Mouse (Mus musculus): ENCODE data around the gene Alg1.

GRCm38 (mm10) chr16:5203668-5204433 lies 29.6 kb upstream of the Alg1 start, which contains the start of gene Nagpa:
- no peak; the same call in 1 of the 2 replicates for TF ChIP-seq POLR2A (IDR thresholded peaks at IDR 0.05; ENCODE audit: insufficient read depth, low read depth, low read length)
- TF ChIP-seq CTCF (IDR thresholded peaks at IDR 0.05; ENCODE audit: insufficient read depth, low read depth, low read length), result no peak
